Mouse (Mus musculus) spleen, postnatal 36 days (tissue): ENCODE measurements around the gene Zfp207.
"Not testable (repeated sequence)": the region's sequence is repeated elsewhere in the genome, so short reads cannot be mapped to it uniquely, and the experiment has no call there.

ENCODE experiments used
- DNase-seq, 2 experiments: peaks; one replicate each; pipeline ENCODE4 v3.0.0; 2022; ENCODE audit warnings: low spot score in 2 of 2, mixed read lengths in 1 of 2

Zfp207 gene

GRCm38 (mm10) chr11:80410377-80410776, 27.3 kb downstream of the Zfp207 start:
- DNase-seq: no peak

GRCm38 (mm10) chr11:80417085-80417484, 34.0 kb downstream of the Zfp207 start:
- no peak for DNase-seq

- no peak for DNase-seq
These were observed 36.7 kb downstream of the Zfp207 start for GRCm38 (mm10) chr11:80419743-80420142.

GRCm38 (mm10) chr11:80420202-80420984, 37.3 kb downstream of the Zfp207 start:
- no peak for DNase-seq

GRCm38 (mm10) chr11:80421421-80422047, 38.5 kb downstream of the Zfp207 start:
- no peak for DNase-seq

- DNase-seq: no peak
These were observed 41.6 kb downstream of the Zfp207 start for GRCm38 (mm10) chr11:80424691-80425090.

GRCm38 (mm10) chr11:80425247-80425778, 42.2 kb downstream of the Zfp207 start:
- no peak for DNase-seq

- DNase-seq: not testable (repeated sequence)
These were observed 43.1 kb downstream of the Zfp207 start for GRCm38 (mm10) chr11:80426029-80426813.

- peak; percentile 96 to 98 for DNase-seq
These were observed 45.4 kb downstream of the Zfp207 start, which contains the start of gene Psmd11 for GRCm38 (mm10) chr11:80428381-80429008. Gene Psmd11 (plus strand): TSS chr11:80428615.

GRCm38 (mm10) chr11:80429009-80429475, 46.0 kb downstream of the Zfp207 start:
- peak; percentile 27 to 40 for DNase-seq

GRCm38 (mm10) chr11:80429500-80430166, 46.6 kb downstream of the Zfp207 start:
- no peak for DNase-seq

- DNase-seq: no peak
These were observed 47.4 kb downstream of the Zfp207 start for GRCm38 (mm10) chr11:80430366-80430910.

GRCm38 (mm10) chr11:80446916-80447315, 63.8 kb downstream of the Zfp207 start:
- DNase-seq: no peak

- no peak for DNase-seq
These were observed 66.8 kb downstream of the Zfp207 start for GRCm38 (mm10) chr11:80449859-80450258.

- DNase-seq: no peak
These were observed 69.2 kb downstream of the Zfp207 start for GRCm38 (mm10) chr11:80452242-80452641.

GRCm38 (mm10) chr11:80453198-80453597, 70.1 kb downstream of the Zfp207 start:
- DNase-seq: no peak
